Mouse (Mus musculus) testis, adult 2 months (tissue): Measurements from ENCODE around the gene Arhgap40.

Experiments
- CTCF ChIP-seq: fragments of 200-500 bp; IDR thresholded peaks from 2 replicates; pipeline ENCODE4 v1.5.1; 2012; ENCODE audit warnings: low read depth, mild to moderate bottlenecking, inconsistent platforms, low read length, moderate library complexity; ENCODE audit not compliant: control insufficient read depth, insufficient read depth, insufficient replicate concordance
- POLR2A ChIP-seq: fragments of 200-500 bp; IDR thresholded peaks from 2 replicates; pipeline ENCODE4 v1.6.1; 2012; ENCODE audit warnings: low read depth, mild to moderate bottlenecking, inconsistent platforms, low read length, moderate library complexity; ENCODE audit not compliant: control insufficient read depth

DNA sequence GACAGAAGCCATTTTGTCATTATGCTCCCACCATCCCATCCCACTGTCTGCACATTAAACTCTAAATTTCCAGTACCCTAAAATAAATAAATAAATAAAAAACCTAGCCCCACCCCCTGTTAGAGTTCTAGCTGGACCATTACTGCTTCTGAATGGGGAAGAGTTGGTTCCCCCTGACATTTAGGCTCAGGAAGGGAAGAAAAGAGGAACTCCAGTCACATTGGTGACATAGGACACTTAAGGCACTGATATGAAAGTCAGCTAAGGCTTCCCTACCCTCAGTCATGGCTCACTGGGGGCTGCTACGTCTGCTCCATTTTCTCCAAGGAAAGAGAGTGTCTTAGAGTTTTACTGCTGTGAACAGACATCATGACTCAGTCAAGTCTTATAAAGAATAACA lies 84.2 kb downstream of the Arhgap40 start:
- TF ChIP-seq POLR2A (no peak), CTCF (no peak)
